Mouse (Mus musculus) neural tube, embryonic 14.5 days (tissue): ENCODE measurements around the gene Wnt3. TPM values are rescaled to one million over a fixed set of nuclear protein-coding genes. Genes with fewer than 3 reads are reported as not detected.

ENCODE experiments used
- ATAC-seq: fragments of 200-750 bp; cut with Nextera tagmentation; 2 replicates; pipeline ENCODE4 v1.8.0; 2017; ENCODE audit warnings: low read depth, mild to moderate bottlenecking, moderate TSS enrichment, moderate library complexity
- H3K27ac ChIP-seq: fragments of 300-500 bp; sonication (generic); 2 replicates; pipeline ENCODE4 v1.5.1; 2014; ENCODE audit warnings: low read depth, mild to moderate bottlenecking, control low read depth, low read length, moderate library complexity, mixed read lengths
- H3K27me3 ChIP-seq: fragments of 300-500 bp; sonication (generic); 2 replicates; pipeline ENCODE4 v1.6.1; 2014; ENCODE audit warnings: low read length; ENCODE audit not compliant: control insufficient read depth, insufficient read depth
- H3K36me3 ChIP-seq: fragments of 300-500 bp; sonication (generic); 2 replicates; pipeline ENCODE4 v1.6.1; 2014; ENCODE audit warnings: low read length, mixed read lengths; ENCODE audit not compliant: control insufficient read depth, insufficient read depth
- H3K4me1 ChIP-seq: fragments of 300-500 bp; sonication (generic); 2 replicates; pipeline ENCODE4 v1.6.1; 2014; ENCODE audit warnings: low read length; ENCODE audit not compliant: control insufficient read depth, insufficient read depth
- H3K4me2 ChIP-seq: fragments of 300-500 bp; sonication (generic); 2 replicates; pipeline ENCODE4 v1.6.1; 2014; ENCODE audit warnings: mild to moderate bottlenecking, low read depth, low read length, control low read depth
- H3K4me3 ChIP-seq: fragments of 300-500 bp; sonication (generic); 2 replicates; pipeline ENCODE4 v1.5.1; 2014; ENCODE audit warnings: low read depth, low read length, control low read depth, mixed read lengths
- H3K9ac ChIP-seq: fragments of 300-500 bp; sonication (generic); replicated peaks from 2 replicates; pipeline ENCODE4 v1.6.1; 2014; ENCODE audit warnings: low read depth, mild to moderate bottlenecking, control low read depth, low read length, mixed read lengths
- H3K9me3 ChIP-seq: fragments of 300-500 bp; sonication (generic); 2 replicates; pipeline ENCODE4 v1.6.1; 2016; ENCODE audit warnings: low read length; ENCODE audit not compliant: control insufficient read depth
- WGBS: fragments of 180-500 bp; shearing (Covaris S2); extraction: QIAGEN DNeasy Blood & Tissue Kit; methylation state at CpG from one replicate; pipeline ENCODE4 v1.1.7; 2014; 5-methylcytosine and 5-hydroxymethylcytosine counted together
- polyA plus RNA-seq: library from polyadenylated mRNA; unstranded; fragments of >200 nt; fragmentation: Nextera tagmentation; extraction: Ambion mirVana; gene quantifications from 2 replicates; pipeline ENCODE4 v1.2.1, GENCODE M21; 2014

The Wnt3 gene
- polyA plus RNA-seq, 1 experiment from 2014 or later = 11.2 TPM

DNA sequence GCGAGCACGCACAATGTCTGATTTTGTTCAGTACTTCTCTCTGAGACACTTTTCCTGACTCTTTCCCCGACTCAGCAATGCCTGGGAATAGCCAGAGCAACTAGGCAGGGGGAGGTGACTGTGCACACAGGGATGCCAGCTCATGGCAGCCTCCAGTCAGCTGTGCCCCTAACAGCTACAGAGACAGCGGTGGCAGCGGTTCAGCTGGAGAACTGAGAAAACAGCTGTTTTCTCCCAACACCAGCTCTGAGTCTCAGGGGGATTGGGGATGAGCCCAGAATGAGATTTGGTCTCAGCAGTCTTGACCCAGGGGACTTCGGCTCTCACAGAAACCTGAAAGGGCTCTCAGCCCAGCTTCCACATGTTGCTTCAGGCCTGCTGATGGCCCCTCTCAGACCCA lies 9.3 kb upstream of the Wnt3 start:
- Histone ChIP-seq H3K4me1 (peaks cover 5% of the 10 kb centered on the region; the same call in 1 of the 2 replicates), H3K27ac (no peak overlapping the region), H3K4me3 (no peak overlapping the region), H3K36me3 (no peaks in the 10 kb centered on the region), H3K9me3 (no peaks in the 10 kb centered on the region), H3K27me3 (no peaks in the 10 kb centered on the region), H3K9ac (no peak overlapping the region), H3K4me2 (no peak overlapping the region)
- no peak for ATAC-seq
- 35% methylated on average over 6 of the region's 6 CpGs for WGBS

DNA sequence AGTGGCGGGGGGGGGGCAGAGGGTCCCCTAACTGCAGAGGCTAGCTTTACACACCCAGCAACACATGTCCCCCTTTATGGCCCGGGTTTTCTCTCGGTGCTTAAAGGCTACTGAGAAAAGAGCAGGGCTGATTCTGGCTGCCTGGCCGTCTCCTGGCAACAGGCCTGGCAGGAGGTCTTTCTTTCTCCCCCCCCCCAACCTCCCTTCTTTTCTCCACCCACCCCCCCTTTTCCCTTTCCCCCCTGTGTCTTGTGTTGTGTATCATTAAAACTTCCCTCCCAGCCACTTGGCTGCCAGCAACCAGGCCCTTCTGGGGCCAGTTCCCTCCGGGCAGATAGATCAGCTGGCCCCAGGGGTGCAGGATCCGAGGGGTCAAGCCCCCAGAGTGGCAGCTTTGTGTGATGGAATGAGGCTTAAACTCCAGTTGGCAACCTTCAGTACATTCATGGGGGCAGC lies 8.4 kb upstream of the Wnt3 start:
- Histone ChIP-seq H3K4me1 (peaks cover 5% of the 10 kb centered on the region; the same call in 1 of the 2 replicates), H3K4me2 (no peak overlapping the region), H3K9me3 (no peaks in the 10 kb centered on the region), H3K36me3 (no peaks in the 10 kb centered on the region), H3K4me3 (no peak overlapping the region), H3K9ac (no peak overlapping the region), H3K27ac (no peak overlapping the region), H3K27me3 (peaks cover 5% of the 10 kb centered on the region)
- WGBS = 3% methylated on average over 6 of the region's 6 CpGs
- ATAC-seq = peak; percentile 72; the same call in 1 of the 2 replicates

DNA sequence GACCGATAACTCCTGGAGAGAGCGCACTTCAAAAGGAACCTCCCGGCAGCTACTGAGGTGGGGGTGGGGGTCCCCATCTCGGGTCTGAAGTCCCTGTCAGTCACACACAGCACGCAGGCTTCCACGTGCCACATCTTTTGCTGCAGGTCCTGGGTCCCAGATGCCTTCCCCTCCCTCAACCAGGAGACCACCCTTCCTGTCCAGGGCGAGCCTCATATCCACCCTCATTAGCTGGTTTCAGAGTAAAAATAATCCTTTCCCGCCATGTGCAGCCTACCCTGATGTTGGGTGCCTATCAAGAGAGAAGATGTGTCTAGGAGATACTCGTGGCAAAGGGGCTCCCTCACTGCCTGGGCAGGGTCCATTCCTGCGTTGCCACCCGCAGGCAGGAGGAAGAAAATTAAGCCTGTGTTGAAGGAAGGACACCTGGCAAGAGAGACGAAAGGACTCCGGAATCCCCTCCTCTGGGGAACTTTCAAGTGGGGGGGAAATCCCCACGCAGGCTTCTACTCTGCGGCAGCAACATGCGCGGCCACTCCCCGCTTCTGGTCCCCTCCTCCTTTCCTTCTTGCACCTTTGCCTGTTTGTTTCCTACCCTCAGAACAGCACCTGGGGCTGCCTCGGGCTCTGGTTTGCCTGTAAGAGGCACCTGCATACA lies 2.7 kb upstream of the Wnt3 start:
- peaks cover 10% of the 10 kb centered on the region; the same call in 1 of the 2 replicates for H3K4me1 ChIP-seq
- WGBS = 3% methylated on average over 19 of the region's 19 CpGs
- no peak overlapping the region for H3K4me3 ChIP-seq
- no peak overlapping the region for H3K27ac ChIP-seq
- H3K9ac ChIP-seq = no peak overlapping the region
- H3K4me2 ChIP-seq = no peak overlapping the region; the same call in 1 of the 2 replicates
- ATAC-seq = no peak
- H3K9me3 ChIP-seq = no peaks in the 10 kb centered on the region
- no peaks in the 10 kb centered on the region for H3K36me3 ChIP-seq
- peaks cover 32% of the 10 kb centered on the region for H3K27me3 ChIP-seq

DNA sequence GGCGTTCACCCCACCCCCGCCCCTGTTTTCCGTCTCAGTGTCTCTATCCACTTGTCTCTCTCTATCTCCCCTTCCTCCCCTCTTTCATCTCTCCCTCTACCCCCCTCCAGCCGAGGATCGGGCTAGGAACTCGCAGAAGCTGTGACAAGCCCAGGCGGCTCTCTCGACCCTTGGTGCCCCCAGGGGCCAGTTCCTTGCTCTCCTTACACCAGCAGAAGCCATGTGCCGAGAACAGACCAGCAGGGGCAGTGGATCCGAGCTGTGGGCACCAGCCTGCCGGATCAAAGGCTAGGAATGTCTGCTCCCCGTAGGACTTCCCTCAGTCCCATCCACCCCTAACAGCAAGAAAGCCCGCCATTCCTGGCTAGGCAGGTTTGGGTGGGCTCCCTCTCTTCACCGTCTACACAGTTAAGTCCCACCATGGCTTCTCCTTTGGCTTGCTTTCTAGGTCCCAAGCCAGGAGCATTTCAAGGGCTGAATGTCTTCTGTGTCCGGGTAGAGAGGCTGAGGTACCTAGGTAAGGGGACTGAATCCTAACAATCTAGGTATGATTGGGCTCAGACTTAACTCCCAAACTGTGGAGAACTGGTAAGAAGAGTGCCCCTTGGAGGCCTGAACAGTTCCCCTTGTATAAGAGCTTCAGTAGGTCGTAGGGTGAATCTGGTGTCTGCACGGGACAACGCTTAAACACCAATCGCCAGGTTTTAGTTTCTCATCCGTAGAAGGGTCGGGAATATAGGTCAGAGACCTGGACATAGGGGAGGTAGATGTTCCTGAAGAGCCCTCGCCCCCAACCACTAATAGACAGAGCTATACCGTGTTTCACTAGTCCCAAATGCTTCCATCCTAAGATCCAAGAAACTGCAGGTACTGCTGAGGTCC lies 1.2 kb upstream of the Wnt3 start:
- Histone ChIP-seq H3K4me3 (peak overlapping the region; percentile 37), H3K4me1 (peaks cover 10% of the 10 kb centered on the region; the same call in 1 of the 2 replicates), H3K9ac (no peak overlapping the region; the same call in 1 of the 2 replicates), H3K4me2 (peak overlapping the region; percentile 72), H3K36me3 (no peaks in the 10 kb centered on the region), H3K9me3 (no peaks in the 10 kb centered on the region), H3K27me3 (peaks cover 32% of the 10 kb centered on the region), H3K27ac (no peak overlapping the region)
- WGBS = 2% methylated on average over 23 of the region's 23 CpGs
- ATAC-seq = no peak

DNA sequence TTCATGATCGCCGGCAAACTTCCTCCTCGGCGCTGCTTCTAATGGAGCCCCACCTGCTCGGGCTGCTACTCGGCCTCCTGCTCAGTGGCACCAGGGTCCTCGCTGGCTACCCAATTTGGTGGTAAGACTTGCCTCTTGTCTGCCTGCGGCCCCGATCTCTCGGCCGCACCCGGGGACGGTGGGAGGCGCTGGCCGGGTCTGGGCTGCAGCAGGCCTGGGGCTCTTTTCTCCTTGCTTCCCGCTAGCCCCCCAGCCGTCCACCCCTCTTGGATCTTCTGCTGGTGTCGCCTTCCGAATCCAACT lies 229 bp downstream of the Wnt3 start:
- Histone ChIP-seq H3K4me3 (peak overlapping the region; percentile 37), H3K9ac (no peak overlapping the region; the same call in 1 of the 2 replicates), H3K27me3 (peaks cover 32% of the 10 kb centered on the region), H3K4me2 (peak overlapping the region; percentile 72), H3K9me3 (no peaks in the 10 kb centered on the region), H3K36me3 (no peaks in the 10 kb centered on the region), H3K27ac (no peak overlapping the region), H3K4me1 (peaks cover 10% of the 10 kb centered on the region; the same call in 1 of the 2 replicates)
- 0 out of 2 replicates have a peak, but pooled peaks have one; percentile 16 for ATAC-seq
- under 1% methylated on average over 19 of the region's 19 CpGs for WGBS

DNA sequence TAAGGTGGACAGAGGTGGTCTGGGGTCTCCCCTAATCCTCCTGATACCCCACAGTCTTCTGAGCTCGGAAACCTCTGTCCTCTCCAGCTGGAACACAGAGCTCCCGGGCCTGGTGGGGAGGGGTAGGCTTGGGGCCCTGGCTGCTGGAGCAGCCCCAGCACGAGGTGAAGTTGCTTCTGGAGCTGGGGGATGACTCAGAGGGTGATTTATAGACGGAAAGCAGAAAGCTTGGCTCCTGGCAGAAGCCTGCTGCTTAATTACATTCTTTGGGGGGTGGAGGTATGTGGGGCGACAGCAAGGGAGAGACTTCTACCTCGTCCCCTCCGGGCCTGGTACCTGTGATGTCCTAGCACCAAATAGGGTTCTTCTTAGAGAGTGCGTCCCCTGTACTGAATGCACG lies 6.2 kb downstream of the Wnt3 start:
- Histone ChIP-seq H3K9ac (no peak overlapping the region), H3K27ac (no peak overlapping the region), H3K9me3 (no peaks in the 10 kb centered on the region), H3K4me2 (no peak overlapping the region), H3K4me3 (no peak overlapping the region), H3K4me1 (no peaks in the 10 kb centered on the region), H3K27me3 (peaks cover 10% of the 10 kb centered on the region; the same call in 1 of the 2 replicates), H3K36me3 (no peaks in the 10 kb centered on the region)
- WGBS = 42% methylated on average over 9 of the region's 9 CpGs
- no peak for ATAC-seq

DNA sequence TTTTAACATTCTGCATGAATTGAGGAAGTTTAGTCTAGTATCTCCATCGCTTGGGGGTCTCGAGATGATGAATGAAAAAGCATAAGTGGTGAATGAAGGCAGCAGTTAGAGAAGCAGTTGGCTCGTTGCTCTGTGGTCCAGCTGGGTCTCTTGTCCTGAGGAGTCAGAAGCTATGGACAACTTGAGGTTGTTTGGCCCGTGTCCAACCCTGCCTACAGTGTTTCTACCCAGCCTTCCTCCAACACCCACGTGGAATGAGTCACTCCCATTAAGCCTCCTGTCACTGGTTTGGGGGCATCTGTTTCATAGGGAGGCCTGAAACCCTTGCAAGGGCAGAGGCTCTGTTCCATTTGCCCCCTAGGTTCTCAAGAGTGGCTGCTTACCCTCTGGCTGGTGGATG lies 16.0 kb downstream of the Wnt3 start:
- no peak overlapping the region for H3K27ac ChIP-seq
- no peaks in the 10 kb centered on the region for H3K4me1 ChIP-seq
- no peaks in the 10 kb centered on the region for H3K9me3 ChIP-seq
- H3K4me3 ChIP-seq = no peak overlapping the region
- H3K36me3 ChIP-seq = no peaks in the 10 kb centered on the region
- H3K4me2 ChIP-seq = no peak overlapping the region
- 79% methylated on average over 5 of the region's 5 CpGs for WGBS
- H3K27me3 ChIP-seq = no peaks in the 10 kb centered on the region
- no peak for ATAC-seq
- no peak overlapping the region for H3K9ac ChIP-seq

DNA sequence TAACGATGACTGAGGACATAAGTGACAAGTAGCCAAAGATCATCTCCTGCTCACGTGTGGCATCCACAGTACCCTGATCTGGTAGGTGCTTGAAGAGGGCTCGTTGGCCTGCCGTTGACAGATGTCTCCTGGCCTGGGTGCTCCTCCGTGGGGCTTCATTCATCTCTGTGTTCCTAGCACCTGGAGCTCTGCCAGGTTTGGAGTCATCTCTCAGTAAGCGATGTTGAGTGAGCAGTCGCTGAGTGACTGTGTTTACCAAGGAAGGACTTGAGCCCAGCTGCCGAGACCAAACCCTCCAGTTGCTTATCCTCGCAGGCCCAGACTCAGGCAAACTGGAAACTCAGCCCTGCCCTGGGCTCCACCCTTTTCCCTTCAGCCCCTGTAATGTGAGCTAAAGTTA lies 27.2 kb downstream of the Wnt3 start:
- H3K36me3 ChIP-seq = no peaks in the 10 kb centered on the region
- H3K9ac ChIP-seq = no peak overlapping the region
- 79% methylated on average over 9 of the region's 9 CpGs for WGBS
- H3K4me3 ChIP-seq = no peak overlapping the region
- no peaks in the 10 kb centered on the region for H3K4me1 ChIP-seq
- no peak for ATAC-seq
- H3K27me3 ChIP-seq = no peaks in the 10 kb centered on the region
- H3K9me3 ChIP-seq = 0 out of 2 replicates have a peak, but pooled peaks cover 2% of the 10 kb centered on the region
- no peak overlapping the region for H3K4me2 ChIP-seq
- H3K27ac ChIP-seq = no peak overlapping the region

DNA sequence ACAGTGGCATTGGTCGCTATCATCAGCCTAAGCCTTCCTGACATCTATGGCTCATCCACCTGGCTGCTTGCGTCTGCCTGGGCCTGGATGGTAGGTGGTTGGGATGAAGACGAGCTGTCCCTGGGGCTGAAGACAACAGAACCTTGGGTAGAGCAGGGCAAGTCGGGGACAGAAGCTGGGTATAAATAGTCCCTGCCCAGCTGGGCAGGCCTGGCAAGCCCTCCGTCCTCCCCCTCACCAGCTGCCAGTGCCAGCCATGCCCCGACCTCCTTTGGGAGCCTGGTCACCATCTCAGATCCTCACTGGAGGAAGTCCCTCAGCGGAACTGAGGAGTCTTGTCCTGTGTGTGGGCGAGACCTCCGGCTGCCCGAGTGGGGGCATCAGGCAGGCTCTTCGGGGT lies 30.2 kb downstream of the Wnt3 start:
- Histone ChIP-seq H3K27me3 (no peaks in the 10 kb centered on the region), H3K27ac (no peak overlapping the region), H3K4me2 (no peak overlapping the region), H3K9me3 (0 out of 2 replicates have a peak, but pooled peaks cover 2% of the 10 kb centered on the region), H3K4me1 (peaks cover 12% of the 10 kb centered on the region), H3K9ac (no peak overlapping the region), H3K4me3 (no peak overlapping the region), H3K36me3 (no peaks in the 10 kb centered on the region)
- no peak for ATAC-seq
- WGBS = 90% methylated on average over 11 of the region's 11 CpGs
